Mouse (Mus musculus) liver, embryonic 13.5 days (tissue): ENCODE measurements around the gene Enoph1. TPM values are rescaled to one million over a fixed set of nuclear protein-coding genes. Genes with fewer than 3 reads are reported as not detected.

Experiments
- ATAC-seq: fragments of 200-750 bp; cut with Nextera tagmentation; 2 replicates; pipeline ENCODE4 v1.8.0; 2017; ENCODE audit warnings: low read depth, mild to moderate bottlenecking, moderate number of reproducible peaks, moderate library complexity
- DNase-seq: peaks from one replicate; pipeline ENCODE4 v3.0.0; 2022
- H3K27ac ChIP-seq: fragments of 300-500 bp; sonication (generic); 2 replicates; pipeline ENCODE4 v1.5.1; 2015; ENCODE audit warnings: moderate library complexity, mild to moderate bottlenecking, inconsistent platforms
- H3K27me3 ChIP-seq: fragments of 300-500 bp; sonication (generic); 2 replicates; pipeline ENCODE4 v1.6.1; 2015; ENCODE audit warnings: mild to moderate bottlenecking, inconsistent platforms
- H3K36me3 ChIP-seq: fragments of 300-500 bp; sonication (generic); 2 replicates; pipeline ENCODE4 v1.6.1; 2015; ENCODE audit warnings: mild to moderate bottlenecking, inconsistent platforms
- H3K4me1 ChIP-seq: fragments of 300-500 bp; sonication (generic); replicated peaks from 2 replicates; pipeline ENCODE4 v1.6.1; 2015; ENCODE audit warnings: inconsistent platforms
- H3K4me2 ChIP-seq: fragments of 300-500 bp; sonication (generic); 2 replicates; pipeline ENCODE4 v1.6.1; 2015; ENCODE audit warnings: inconsistent platforms, mild to moderate bottlenecking, moderate library complexity
- H3K4me3 ChIP-seq: fragments of 300-500 bp; sonication (generic); replicated peaks from 2 replicates; pipeline ENCODE4 v1.5.1; 2015; ENCODE audit warnings: mild to moderate bottlenecking, inconsistent platforms
- H3K9ac ChIP-seq: fragments of 300-500 bp; sonication (generic); 2 replicates; pipeline ENCODE4 v1.6.1; 2015; ENCODE audit warnings: mild to moderate bottlenecking, inconsistent platforms
- H3K9me3 ChIP-seq: fragments of 300-500 bp; sonication (generic); replicated peaks from 2 replicates; pipeline ENCODE4 v1.6.1; 2016; ENCODE audit warnings: inconsistent platforms
- WGBS: fragments of 180-500 bp; shearing (Covaris S2); methylation state at CpG from one replicate; pipeline ENCODE4 v1.1.7; 2015; ENCODE audit not compliant: insufficient replicate concordance; 5-methylcytosine and 5-hydroxymethylcytosine counted together
- polyA plus RNA-seq: library from polyadenylated mRNA; unstranded; fragments of >200 nt; fragmentation: Nextera tagmentation; extraction: Ambion mirVana; gene quantifications from 2 replicates; pipeline ENCODE4 v1.2.1, GENCODE M21; 2015

The Enoph1 gene
- polyA plus RNA-seq, 1 experiment from 2014 or later, result 25.8 TPM

GRCm38 (mm10) chr5:100102395-100102794 is 62.6 kb downstream of the Enoph1 start:
- ATAC-seq (no peak), DNase-seq (no peak)
- WGBS, result 82% methylated on average over 1 of the region's 1 CpGs
- Histone ChIP-seq H3K36me3 (no peaks in the 10 kb centered on the region), H3K4me3 (no peak overlapping the region), H3K27me3 (no peaks in the 10 kb centered on the region), H3K9ac (no peak overlapping the region), H3K27ac (no peak overlapping the region), H3K4me1 (no peaks in the 10 kb centered on the region), H3K9me3 (no peaks in the 10 kb centered on the region), H3K4me2 (no peak overlapping the region)

- H3K27ac ChIP-seq, result no peak overlapping the region
- no peak overlapping the region for H3K4me3 ChIP-seq
- DNase-seq (no peak), ATAC-seq (no peak)
- H3K4me2 ChIP-seq, result no peak overlapping the region
- no peaks in the 10 kb centered on the region for H3K27me3 ChIP-seq
- 70% methylated on average over 9 of the region's 9 CpGs for WGBS
- H3K4me1 ChIP-seq, result no peaks in the 10 kb centered on the region
- no peaks in the 10 kb centered on the region for H3K36me3 ChIP-seq
- no peaks in the 10 kb centered on the region for H3K9me3 ChIP-seq
- no peak overlapping the region for H3K9ac ChIP-seq
Measured at GRCm38 (mm10) chr5:100108866-100109265, 69.1 kb downstream of the Enoph1 start.

GRCm38 (mm10) chr5:100109543-100110282 is 69.9 kb downstream of the Enoph1 start:
- H3K9ac ChIP-seq, result no peak overlapping the region
- ATAC-seq (no peak), DNase-seq (no peak)
- H3K9me3 ChIP-seq, result no peaks in the 10 kb centered on the region
- H3K4me3 ChIP-seq, result no peak overlapping the region
- H3K4me1 ChIP-seq, result no peaks in the 10 kb centered on the region
- H3K27me3 ChIP-seq, result no peaks in the 10 kb centered on the region
- H3K36me3 ChIP-seq, result no peaks in the 10 kb centered on the region
- 43% methylated on average over 7 of the region's 7 CpGs for WGBS
- H3K27ac ChIP-seq, result no peak overlapping the region
- no peak overlapping the region for H3K4me2 ChIP-seq

GRCm38 (mm10) chr5:100110581-100110980 is 70.8 kb downstream of the Enoph1 start:
- Histone ChIP-seq H3K4me2 (no peak overlapping the region), H3K9ac (no peak overlapping the region), H3K9me3 (no peaks in the 10 kb centered on the region), H3K36me3 (no peaks in the 10 kb centered on the region), H3K27me3 (no peaks in the 10 kb centered on the region), H3K4me1 (no peaks in the 10 kb centered on the region), H3K4me3 (no peak overlapping the region), H3K27ac (no peak overlapping the region)
- no peak for ATAC-seq
- 45% methylated on average over 3 of the region's 3 CpGs for WGBS
- DNase-seq, result no peak

GRCm38 (mm10) chr5:100113403-100113802 is 73.6 kb downstream of the Enoph1 start:
- Histone ChIP-seq H3K27me3 (no peaks in the 10 kb centered on the region; the same call in 1 of the 2 replicates), H3K9ac (no peak overlapping the region), H3K27ac (no peak overlapping the region), H3K9me3 (no peaks in the 10 kb centered on the region), H3K4me3 (no peak overlapping the region), H3K4me2 (no peak overlapping the region), H3K36me3 (no peaks in the 10 kb centered on the region), H3K4me1 (no peaks in the 10 kb centered on the region)
- WGBS, result 43% methylated on average over 5 of the region's 5 CpGs
- DNase-seq (no peak), ATAC-seq (no peak)

Other genes starting within 250 kb of the Enoph1 start
- gene Vamp9, start 133.7 kb upstream of the Enoph1 start, polyA plus RNA-seq, result not detected in 2 replicates
- 84.1 and 109 TPM in 2 replicates for gene Hnrnpd, start 61.0 kb upstream of the Enoph1 start, polyA plus RNA-seq
- 0.46 and 0.59 TPM in 2 replicates for gene 4930524J08Rik, start 60.9 kb upstream of the Enoph1 start, polyA plus RNA-seq
- 63.6 and 67.9 TPM in 2 replicates for gene Hnrnpdl, start 321 bp upstream of the Enoph1 start, polyA plus RNA-seq
- 0.83 and 1.7 TPM in 2 replicates for gene Tmem150c, start 119.8 kb downstream of the Enoph1 start, polyA plus RNA-seq